Mouse (Mus musculus): ENCODE measurements around the gene Gm10142. TPM values are rescaled to one million over a fixed set of nuclear protein-coding genes. Genes with fewer than 3 reads are reported as not detected.

The Gm10142 gene
- polyA plus RNA-seq (2015; fragmentation: Nextera tagmentation; extraction: Ambion mirVana), result not detected in 2 replicates

- H3K27me3 ChIP-seq (ENCODE audit: control insufficient read depth, insufficient read depth, low read depth, low read length), result no peaks in the 10 kb centered on the region
- H3K9me3 ChIP-seq (ENCODE audit: control insufficient read depth, low read length), result no peaks in the 10 kb centered on the region
- no peak within 1 kb of the TSS for H3K27ac ChIP-seq (ENCODE audit: low read length)
- no peak within 1 kb of the TSS for H3K9ac ChIP-seq (ENCODE audit: low read length)
- no peaks in the 10 kb centered on the region for H3K4me1 ChIP-seq (replicated peaks; ENCODE audit: control insufficient read depth, insufficient read depth, low read length)
- no peak for ATAC-seq (ENCODE audit: low read depth)
- WGBS, result 88% methylated on average over 1 of the region's 1 CpGs
- H3K4me3 ChIP-seq (ENCODE audit: low read length), result no peak within 1 kb of the TSS
- no peaks in the 10 kb centered on the region for H3K36me3 ChIP-seq (ENCODE audit: control insufficient read depth, insufficient read depth, low read length)
- H3K4me2 ChIP-seq (ENCODE audit: low read depth, low read length), result no peak within 1 kb of the TSS
Observed at GRCm38 (mm10) chr10:77715507-77715906, at the start of gene Gm10142. Gene Gm10142 (plus strand): TSS chr10:77715807.

DNA sequence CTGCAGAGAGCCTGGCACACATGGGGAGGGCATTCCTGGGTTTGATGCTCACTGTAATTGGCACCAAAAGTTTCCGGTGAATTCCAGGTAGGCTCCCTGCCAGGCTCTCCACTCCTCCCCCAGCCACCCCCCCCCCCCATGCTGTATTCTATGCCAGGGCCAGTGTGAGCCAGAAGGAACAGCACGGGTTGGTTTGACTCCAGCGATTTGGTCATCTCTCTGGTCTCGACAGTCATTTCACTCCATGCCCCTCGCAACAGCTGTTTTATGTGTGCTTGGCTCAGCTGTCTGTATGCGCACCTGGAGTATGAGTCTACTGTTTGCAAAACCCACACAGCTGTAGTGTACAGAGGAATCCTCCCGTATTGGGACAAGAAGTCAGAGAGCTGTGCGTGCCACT is 49.3 kb upstream of the Gm10142 start:
- H3K4me3 ChIP-seq (ENCODE audit: low read length), result no peak overlapping the region
- peaks cover 4% of the 10 kb centered on the region for H3K27me3 ChIP-seq (ENCODE audit: control insufficient read depth, insufficient read depth, low read depth, low read length)
- 55% methylated on average over 8 of the region's 8 CpGs for WGBS
- no peak overlapping the region for H3K4me2 ChIP-seq (ENCODE audit: low read depth, low read length)
- H3K27ac ChIP-seq (ENCODE audit: low read length), result no peak overlapping the region
- no peaks in the 10 kb centered on the region for H3K4me1 ChIP-seq (replicated peaks; ENCODE audit: control insufficient read depth, insufficient read depth, low read length)
- no peak for ATAC-seq (ENCODE audit: low read depth)
- H3K9ac ChIP-seq (ENCODE audit: low read length), result no peak overlapping the region
- H3K36me3 ChIP-seq (ENCODE audit: control insufficient read depth, insufficient read depth, low read length), result no peaks in the 10 kb centered on the region
- H3K9me3 ChIP-seq (ENCODE audit: control insufficient read depth, low read length), result no peaks in the 10 kb centered on the region

- no peak for ATAC-seq (ENCODE audit: low read depth)
- H3K27ac ChIP-seq (ENCODE audit: low read length), result no peak overlapping the region
- H3K4me1 ChIP-seq (replicated peaks; ENCODE audit: control insufficient read depth, insufficient read depth, low read length), result no peaks in the 10 kb centered on the region
- H3K9me3 ChIP-seq (ENCODE audit: control insufficient read depth, low read length), result no peaks in the 10 kb centered on the region
- no peak overlapping the region for H3K4me2 ChIP-seq (ENCODE audit: low read depth, low read length)
- H3K9ac ChIP-seq (ENCODE audit: low read length), result no peak overlapping the region
- WGBS, result 69% methylated on average over 4 of the region's 4 CpGs
- no peaks in the 10 kb centered on the region for H3K36me3 ChIP-seq (ENCODE audit: control insufficient read depth, insufficient read depth, low read length)
- no peak overlapping the region for H3K4me3 ChIP-seq (ENCODE audit: low read length)
- H3K27me3 ChIP-seq (ENCODE audit: control insufficient read depth, insufficient read depth, low read depth, low read length), result peaks cover 4% of the 10 kb centered on the region
Observed at GRCm38 (mm10) chr10:77667402-77667801, 48.2 kb upstream of the Gm10142 start.

DNA sequence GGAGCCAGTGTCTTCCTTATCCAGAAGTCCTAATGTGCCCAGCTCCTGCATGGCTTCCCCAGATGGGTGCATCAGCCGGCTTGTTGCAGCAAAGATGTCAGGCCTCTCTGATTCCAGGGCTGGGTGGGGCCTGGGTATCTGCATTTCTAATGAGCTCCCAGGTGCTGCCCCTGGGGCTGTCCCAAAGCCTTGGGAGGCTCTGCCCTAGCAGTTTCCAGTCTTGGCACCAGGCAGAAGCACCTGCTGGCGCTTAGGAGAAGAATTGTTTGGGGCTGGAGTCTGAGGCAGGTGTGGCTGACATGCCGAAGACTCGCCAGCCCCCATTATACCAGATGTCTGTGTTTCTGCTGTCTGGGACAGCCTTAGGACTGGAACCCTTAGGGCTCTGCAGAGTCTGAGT is 44.9 kb upstream of the Gm10142 start:
- 53% methylated on average over 4 of the region's 4 CpGs for WGBS
- Histone ChIP-seq H3K4me2 (ENCODE audit: low read depth, low read length) (no peak overlapping the region), H3K36me3 (ENCODE audit: control insufficient read depth, insufficient read depth, low read length) (no peaks in the 10 kb centered on the region), H3K27me3 (ENCODE audit: control insufficient read depth, insufficient read depth, low read depth, low read length) (no peaks in the 10 kb centered on the region; the same call in 1 of the 2 replicates), H3K4me3 (ENCODE audit: low read length) (no peak overlapping the region), H3K9me3 (ENCODE audit: control insufficient read depth, low read length) (no peaks in the 10 kb centered on the region), H3K27ac (ENCODE audit: low read length) (no peak overlapping the region), H3K9ac (ENCODE audit: low read length) (no peak overlapping the region), H3K4me1 (replicated peaks; ENCODE audit: control insufficient read depth, insufficient read depth, low read length) (no peaks in the 10 kb centered on the region)
- ATAC-seq (ENCODE audit: low read depth), result no peak

DNA sequence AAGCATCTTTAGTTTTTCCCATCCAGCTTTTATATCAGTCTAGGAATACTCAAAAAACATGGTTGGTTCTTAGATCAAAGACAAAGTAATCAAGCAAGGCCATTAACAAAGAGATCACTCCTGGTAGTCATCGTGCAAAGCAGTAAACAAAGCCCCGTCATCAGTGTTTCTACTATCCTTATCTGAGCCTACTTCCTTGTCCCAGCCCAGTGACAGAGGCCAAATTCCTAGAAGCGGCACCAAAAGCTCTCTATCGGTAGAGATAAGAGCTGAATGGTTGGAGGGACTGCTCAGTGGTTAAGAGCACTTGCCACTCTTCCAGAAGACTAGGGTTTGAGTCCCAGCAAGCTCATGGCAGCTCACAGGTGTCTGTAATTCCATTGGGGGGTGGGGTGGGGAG is 44.1 kb upstream of the Gm10142 start:
- Histone ChIP-seq H3K9ac (ENCODE audit: low read length) (no peak overlapping the region), H3K9me3 (ENCODE audit: control insufficient read depth, low read length) (no peaks in the 10 kb centered on the region), H3K4me2 (ENCODE audit: low read depth, low read length) (no peak overlapping the region), H3K27me3 (ENCODE audit: control insufficient read depth, insufficient read depth, low read depth, low read length) (peaks cover 4% of the 10 kb centered on the region), H3K4me1 (replicated peaks; ENCODE audit: control insufficient read depth, insufficient read depth, low read length) (no peaks in the 10 kb centered on the region), H3K4me3 (ENCODE audit: low read length) (no peak overlapping the region), H3K36me3 (ENCODE audit: control insufficient read depth, insufficient read depth, low read length) (no peaks in the 10 kb centered on the region), H3K27ac (ENCODE audit: low read length) (no peak overlapping the region)
- 14% methylated on average over 4 of the region's 4 CpGs for WGBS
- ATAC-seq (ENCODE audit: low read depth), result no peak

DNA sequence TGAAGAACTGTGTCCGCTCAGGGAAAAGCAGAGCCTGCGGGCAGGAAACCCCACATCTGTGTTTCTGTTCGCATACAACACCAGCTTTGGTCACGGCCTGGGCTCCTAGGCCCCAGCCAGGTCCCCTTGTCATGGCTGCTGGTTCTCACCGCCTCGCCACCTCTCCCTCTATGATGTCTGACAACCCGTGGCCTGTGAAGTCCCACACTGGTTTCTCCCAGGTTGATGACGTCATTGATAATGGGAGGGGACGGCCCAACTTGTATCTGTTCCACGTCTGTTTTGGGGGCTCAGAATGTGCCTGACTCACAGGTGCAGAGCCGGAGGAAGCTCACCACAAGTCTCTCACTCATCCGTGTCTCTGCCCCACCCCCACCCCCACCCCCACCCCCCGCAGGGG is 41.8 kb upstream of the Gm10142 start:
- no peak overlapping the region for H3K4me2 ChIP-seq (ENCODE audit: low read depth, low read length)
- H3K9me3 ChIP-seq (ENCODE audit: control insufficient read depth, low read length), result no peaks in the 10 kb centered on the region
- 55% methylated on average over 13 of the region's 13 CpGs for WGBS
- no peak for ATAC-seq (ENCODE audit: low read depth)
- no peak overlapping the region for H3K4me3 ChIP-seq (ENCODE audit: low read length)
- no peaks in the 10 kb centered on the region for H3K36me3 ChIP-seq (ENCODE audit: control insufficient read depth, insufficient read depth, low read length)
- no peak overlapping the region for H3K9ac ChIP-seq (ENCODE audit: low read length)
- H3K4me1 ChIP-seq (replicated peaks; ENCODE audit: control insufficient read depth, insufficient read depth, low read length), result peaks cover 3% of the 10 kb centered on the region; the same call in 1 of the 2 replicates
- no peak overlapping the region for H3K27ac ChIP-seq (ENCODE audit: low read length)
- peaks cover 21% of the 10 kb centered on the region for H3K27me3 ChIP-seq (ENCODE audit: control insufficient read depth, insufficient read depth, low read depth, low read length)

- WGBS, result under 1% methylated on average over 35 of the region's 35 CpGs
- no peak for ATAC-seq (ENCODE audit: low read depth)
- no peaks in the 10 kb centered on the region for H3K36me3 ChIP-seq (ENCODE audit: control insufficient read depth, insufficient read depth, low read length)
- H3K27me3 ChIP-seq (ENCODE audit: control insufficient read depth, insufficient read depth, low read depth, low read length), result peaks cover 24% of the 10 kb centered on the region
- no peak overlapping the region for H3K9ac ChIP-seq (ENCODE audit: low read length)
- H3K4me1 ChIP-seq (replicated peaks; ENCODE audit: control insufficient read depth, insufficient read depth, low read length), result peaks cover 3% of the 10 kb centered on the region; the same call in 1 of the 2 replicates
- H3K4me3 ChIP-seq (ENCODE audit: low read length), result peak overlapping the region; percentile 26
- peak overlapping the region; percentile 47 for H3K4me2 ChIP-seq (ENCODE audit: low read depth, low read length)
- H3K27ac ChIP-seq (ENCODE audit: low read length), result no peak overlapping the region
- no peaks in the 10 kb centered on the region for H3K9me3 ChIP-seq (ENCODE audit: control insufficient read depth, low read length)
Observed at GRCm38 (mm10) chr10:77677562-77677961, 38.0 kb upstream of the Gm10142 start.

- no peak for ATAC-seq (ENCODE audit: low read depth)
- peaks cover 2% of the 10 kb centered on the region; the same call in 1 of the 2 replicates for H3K4me1 ChIP-seq (replicated peaks; ENCODE audit: control insufficient read depth, insufficient read depth, low read length)
- WGBS, result 65% methylated on average over 7 of the region's 7 CpGs
- H3K27me3 ChIP-seq (ENCODE audit: control insufficient read depth, insufficient read depth, low read depth, low read length), result peaks cover 41% of the 10 kb centered on the region
- no peak overlapping the region for H3K9ac ChIP-seq (ENCODE audit: low read length)
- H3K9me3 ChIP-seq (ENCODE audit: control insufficient read depth, low read length), result no peaks in the 10 kb centered on the region
- H3K4me3 ChIP-seq (ENCODE audit: low read length), result no peak overlapping the region
- no peaks in the 10 kb centered on the region for H3K36me3 ChIP-seq (ENCODE audit: control insufficient read depth, insufficient read depth, low read length)
- no peak overlapping the region for H3K27ac ChIP-seq (ENCODE audit: low read length)
- no peak overlapping the region for H3K4me2 ChIP-seq (ENCODE audit: low read depth, low read length)
Observed at GRCm38 (mm10) chr10:77682994-77683393, 32.6 kb upstream of the Gm10142 start.

DNA sequence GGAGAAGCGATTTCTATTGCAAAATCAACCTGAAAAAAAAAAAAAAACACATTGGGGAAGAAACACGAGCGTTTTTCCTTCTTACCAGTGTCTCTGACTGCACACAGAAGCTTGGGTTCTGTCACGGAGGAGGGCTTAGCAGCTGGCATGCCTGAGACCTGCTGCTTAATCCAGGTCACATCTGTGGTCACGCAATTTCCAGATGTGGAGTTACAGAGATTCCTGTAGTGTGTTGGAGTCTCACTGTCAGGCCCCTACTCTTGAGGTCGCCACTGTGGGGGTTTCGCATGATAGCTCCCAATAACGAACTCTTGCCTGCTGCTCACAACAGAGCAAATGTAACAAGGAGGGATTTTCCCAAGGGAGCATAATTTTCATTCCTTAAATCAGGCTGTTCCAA is 31.4 kb upstream of the Gm10142 start:
- Histone ChIP-seq H3K4me2 (ENCODE audit: low read depth, low read length) (no peak overlapping the region), H3K27ac (ENCODE audit: low read length) (no peak overlapping the region), H3K27me3 (ENCODE audit: control insufficient read depth, insufficient read depth, low read depth, low read length) (peaks cover 32% of the 10 kb centered on the region), H3K9ac (ENCODE audit: low read length) (no peak overlapping the region), H3K9me3 (ENCODE audit: control insufficient read depth, low read length) (no peaks in the 10 kb centered on the region), H3K4me3 (ENCODE audit: low read length) (no peak overlapping the region), H3K4me1 (replicated peaks; ENCODE audit: control insufficient read depth, insufficient read depth, low read length) (peaks cover 2% of the 10 kb centered on the region; the same call in 1 of the 2 replicates), H3K36me3 (ENCODE audit: control insufficient read depth, insufficient read depth, low read length) (no peaks in the 10 kb centered on the region)
- 24% methylated on average over 8 of the region's 8 CpGs for WGBS
- ATAC-seq (ENCODE audit: low read depth), result no peak

Measured in lung, embryonic 16.5 days (tissue).